Mouse (Mus musculus): ENCODE measurements at regions not wholly inside any gene's neighbourhood (a gene's known extent, or its start where the extent isn't known, plus 50 kb on each side); places are given as distances from the start of the nearest gene placed in this dataset.

- Histone ChIP-seq H3K27me3 (replicated peaks) (no peaks in the 10 kb centered on the region), H3K9me3 (peaks cover 6% of the 10 kb centered on the region; the same call in 1 of the 2 replicates), H3K4me1 (peaks cover 4% of the 10 kb centered on the region; the same call in 1 of the 2 replicates), H3K4me3 (replicated peaks) (no peak overlapping the region), H3K36me3 (replicated peaks; ENCODE audit: low read length) (no peaks in the 10 kb centered on the region)
- TF ChIP-seq GATA1 (IDR thresholded peaks at IDR 0.05; ENCODE audit: borderline replicate concordance, low read length) (no peak), FLI1 (IDR thresholded peaks at IDR 0.05; ENCODE audit: low read length) (no peak)
Measured at GRCm38 (mm10) chr3:149392164-149392563, 401.8 kb upstream of the Adgrl2 start.

GRCm38 (mm10) chr3:149387537-149387936, 397.2 kb upstream of the Adgrl2 start:
- TF ChIP-seq FLI1 (IDR thresholded peaks at IDR 0.05; ENCODE audit: low read length) (no peak), GATA1 (IDR thresholded peaks at IDR 0.05; ENCODE audit: borderline replicate concordance, low read length) (no peak)

GRCm38 (mm10) chr3:149386027-149386426, 395.7 kb upstream of the Adgrl2 start:
- Histone ChIP-seq H3K9me3 (peaks cover 15% of the 10 kb centered on the region; the same call in 1 of the 2 replicates), H3K36me3 (replicated peaks; ENCODE audit: low read length) (no peaks in the 10 kb centered on the region), H3K4me3 (replicated peaks) (no peak overlapping the region), H3K4me1 (no peaks in the 10 kb centered on the region), H3K27me3 (replicated peaks) (no peaks in the 10 kb centered on the region)
- TF ChIP-seq FLI1 (IDR thresholded peaks at IDR 0.05; ENCODE audit: low read length): no peak

More at GRCm38 (mm10) chr3:149387537-149387936, 397.2 kb upstream of the Adgrl2 start:
- peaks cover 17% of the 10 kb centered on the region; the same call in 1 of the 2 replicates for H3K9me3 ChIP-seq
- no peaks in the 10 kb centered on the region for H3K27me3 ChIP-seq (replicated peaks)
- no peaks in the 10 kb centered on the region for H3K4me1 ChIP-seq
- H3K36me3 ChIP-seq (replicated peaks; ENCODE audit: low read length): no peaks in the 10 kb centered on the region
- H3K4me3 ChIP-seq (replicated peaks): no peak overlapping the region

GRCm38 (mm10) chr3:149385336-149385735, 395.0 kb upstream of the Adgrl2 start:
- TF ChIP-seq GATA1 (IDR thresholded peaks at IDR 0.05; ENCODE audit: borderline replicate concordance, low read length) (no peak), FLI1 (IDR thresholded peaks at IDR 0.05; ENCODE audit: low read length) (no peak)
- H3K4me1 ChIP-seq: no peaks in the 10 kb centered on the region
- H3K9me3 ChIP-seq: peaks cover 11% of the 10 kb centered on the region; the same call in 1 of the 2 replicates
- no peak overlapping the region for H3K4me3 ChIP-seq (replicated peaks)
- no peaks in the 10 kb centered on the region for H3K36me3 ChIP-seq (replicated peaks; ENCODE audit: low read length)
- no peaks in the 10 kb centered on the region for H3K27me3 ChIP-seq (replicated peaks)

GRCm38 (mm10) chr3:149381559-149382245, 391.3 kb upstream of the Adgrl2 start:
- Histone ChIP-seq H3K9me3 (peaks cover 15% of the 10 kb centered on the region; the same call in 1 of the 2 replicates), H3K27me3 (replicated peaks) (no peaks in the 10 kb centered on the region), H3K4me3 (replicated peaks) (no peak overlapping the region), H3K4me1 (no peaks in the 10 kb centered on the region), H3K36me3 (replicated peaks; ENCODE audit: low read length) (no peaks in the 10 kb centered on the region)
- TF ChIP-seq FLI1 (IDR thresholded peaks at IDR 0.05; ENCODE audit: low read length) (no peak), GATA1 (IDR thresholded peaks at IDR 0.05; ENCODE audit: borderline replicate concordance, low read length) (no peak)

- H3K9me3 ChIP-seq: peaks cover 15% of the 10 kb centered on the region; the same call in 1 of the 2 replicates
- TF ChIP-seq GATA1 (IDR thresholded peaks at IDR 0.05; ENCODE audit: borderline replicate concordance, low read length) (no peak), FLI1 (IDR thresholded peaks at IDR 0.05; ENCODE audit: low read length) (no peak)
- H3K4me3 ChIP-seq (replicated peaks): no peak overlapping the region
Measured at GRCm38 (mm10) chr3:149381051-149381450, 390.7 kb upstream of the Adgrl2 start.

GRCm38 (mm10) chr3:149379866-149380472, 389.6 kb upstream of the Adgrl2 start:
- Histone ChIP-seq H3K27me3 (replicated peaks) (no peaks in the 10 kb centered on the region), H3K4me1 (no peaks in the 10 kb centered on the region), H3K36me3 (replicated peaks; ENCODE audit: low read length) (no peaks in the 10 kb centered on the region), H3K9me3 (peaks cover 13% of the 10 kb centered on the region; the same call in 1 of the 2 replicates), H3K4me3 (replicated peaks) (peak overlapping the region; percentile 14)
- no peak for TF ChIP-seq GATA1 (IDR thresholded peaks at IDR 0.05; ENCODE audit: borderline replicate concordance, low read length)
- TF ChIP-seq FLI1 (IDR thresholded peaks at IDR 0.05; ENCODE audit: low read length): no peak

More at GRCm38 (mm10) chr3:149381051-149381450, 390.7 kb upstream of the Adgrl2 start:
- no peaks in the 10 kb centered on the region for H3K27me3 ChIP-seq (replicated peaks)
- H3K36me3 ChIP-seq (replicated peaks; ENCODE audit: low read length): no peaks in the 10 kb centered on the region
- H3K4me1 ChIP-seq: no peaks in the 10 kb centered on the region

- no peaks in the 10 kb centered on the region for H3K4me1 ChIP-seq
- H3K36me3 ChIP-seq (replicated peaks; ENCODE audit: low read length): no peaks in the 10 kb centered on the region
- H3K27me3 ChIP-seq (replicated peaks): no peaks in the 10 kb centered on the region
- peaks cover 15% of the 10 kb centered on the region; the same call in 1 of the 2 replicates for H3K9me3 ChIP-seq
- TF ChIP-seq GATA1 (IDR thresholded peaks at IDR 0.05; ENCODE audit: borderline replicate concordance, low read length) (no peak), FLI1 (IDR thresholded peaks at IDR 0.05; ENCODE audit: low read length) (no peak)
- no peak overlapping the region for H3K4me3 ChIP-seq (replicated peaks)
Measured at GRCm38 (mm10) chr3:149379249-149379865, 389.0 kb upstream of the Adgrl2 start.

GRCm38 (mm10) chr3:149371439-149371838, 381.1 kb upstream of the Adgrl2 start:
- no peak for TF ChIP-seq GATA1 (IDR thresholded peaks at IDR 0.05; ENCODE audit: borderline replicate concordance, low read length)
- no peak for TF ChIP-seq FLI1 (IDR thresholded peaks at IDR 0.05; ENCODE audit: low read length)
- H3K9me3 ChIP-seq: peaks cover 21% of the 10 kb centered on the region
- no peaks in the 10 kb centered on the region for H3K4me1 ChIP-seq
- H3K27me3 ChIP-seq (replicated peaks): no peaks in the 10 kb centered on the region
- no peaks in the 10 kb centered on the region for H3K36me3 ChIP-seq (replicated peaks; ENCODE audit: low read length)
- H3K4me3 ChIP-seq (replicated peaks): no peak overlapping the region

Measured in megakaryocyte, embryonic 14.5 days (primary cell).